Mouse (Mus musculus) urinary bladder, adult 2 months (tissue): ENCODE measurements around the gene Carns1. TPM values are rescaled to one million over a fixed set of nuclear protein-coding genes. Genes with fewer than 3 reads are reported as not detected.
"Not testable (repeated sequence)": the region's sequence is repeated elsewhere in the genome, so short reads cannot be mapped to it uniquely, and the experiment has no call there.

Experiments
- DNase-seq: peaks from one replicate; pipeline ENCODE4 v3.0.0; 2022; ENCODE audit warnings: low spot score
- polyA plus RNA-seq: library from polyadenylated mRNA; depleted of rRNA; stranded (reverse); fragments of >200 nt; gene quantifications from 2 replicates; pipeline ENCODE4 v1.2.3, GENCODE M21; 2012

Gene Carns1
- polyA plus RNA-seq, 1 experiment: 21.7 TPM

DNA sequence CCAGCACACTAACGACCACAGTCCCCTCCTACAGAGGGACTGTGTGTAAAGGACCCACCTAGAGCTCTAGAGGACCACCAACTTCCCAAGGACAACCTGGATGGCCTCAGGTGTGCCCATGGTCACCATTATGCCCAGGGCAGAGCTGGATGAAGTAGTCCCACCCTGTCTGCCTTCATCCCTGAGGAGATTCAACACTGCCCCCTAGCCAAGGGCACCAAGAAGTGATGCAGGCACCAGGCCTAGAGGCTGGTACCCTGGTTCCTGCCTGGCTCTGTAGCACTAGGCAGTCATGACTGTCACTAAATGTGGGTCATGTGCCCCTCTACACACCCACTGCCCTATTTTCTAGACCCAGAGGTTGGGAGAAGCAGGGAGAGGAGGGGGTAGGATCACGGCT, 43.5 kb downstream of the Carns1 start:
- no peak for DNase-seq

DNA sequence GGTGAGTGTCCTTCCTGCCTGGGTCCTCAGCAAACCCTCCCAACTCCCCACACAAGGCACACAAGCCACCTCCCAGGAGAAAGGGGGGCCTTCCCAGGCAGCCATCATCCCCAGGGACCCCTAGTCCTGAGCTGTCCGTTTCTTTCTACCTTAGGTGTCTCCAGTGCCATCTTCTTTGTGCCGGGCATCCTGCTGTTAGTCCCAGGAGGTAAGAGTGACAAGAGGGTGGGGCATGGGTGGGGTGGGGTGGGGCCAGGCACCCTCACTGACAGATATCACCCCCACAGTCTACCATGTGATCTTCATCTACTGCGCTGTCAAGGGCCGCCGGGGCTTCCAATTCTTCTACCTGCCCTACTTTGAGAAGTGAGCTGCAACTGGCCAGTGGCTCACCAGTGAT, 44.2 kb downstream of the Carns1 start:
- DNase-seq: no peak

DNA sequence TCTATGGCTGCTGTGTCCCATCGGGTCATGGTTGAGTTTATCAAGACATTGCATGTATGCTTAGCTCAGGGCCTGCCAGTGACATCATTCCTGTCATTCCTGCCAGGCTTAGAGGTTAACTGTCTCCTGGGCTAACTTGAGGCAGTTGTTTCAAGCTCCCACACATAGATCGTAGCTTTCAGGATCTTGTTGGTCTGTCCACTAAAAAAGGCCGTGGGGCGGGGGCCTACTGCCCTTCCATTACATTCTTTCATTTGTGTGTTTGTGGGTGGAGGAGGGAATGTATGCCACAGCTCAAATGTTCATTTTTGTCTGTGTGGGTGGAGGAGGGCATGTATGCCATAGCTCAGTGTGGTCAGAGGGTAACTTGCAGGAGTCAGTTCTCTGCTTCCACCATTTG, 45.2 kb downstream of the Carns1 start:
- no peak for DNase-seq

DNA sequence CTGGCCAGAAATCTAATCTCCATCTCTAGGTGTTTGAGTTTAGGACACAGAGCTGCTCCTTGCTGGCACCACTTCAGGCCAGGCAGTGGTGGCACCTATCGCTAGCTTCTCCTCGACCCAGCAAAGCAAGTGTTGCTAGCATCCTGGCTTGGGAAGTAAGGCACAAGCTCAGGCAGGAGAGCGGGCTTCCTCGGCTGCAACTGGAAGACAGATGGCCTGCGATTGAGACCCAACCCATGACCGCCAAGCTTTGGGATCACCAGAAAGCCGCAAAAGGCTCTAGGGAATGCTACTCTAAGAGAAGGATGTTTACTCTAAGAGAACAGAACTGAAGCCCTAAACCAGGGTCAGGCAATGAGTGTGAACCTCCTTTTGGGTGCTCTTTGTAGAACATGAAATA, 45.8 kb downstream of the Carns1 start:
- no peak for DNase-seq

DNA sequence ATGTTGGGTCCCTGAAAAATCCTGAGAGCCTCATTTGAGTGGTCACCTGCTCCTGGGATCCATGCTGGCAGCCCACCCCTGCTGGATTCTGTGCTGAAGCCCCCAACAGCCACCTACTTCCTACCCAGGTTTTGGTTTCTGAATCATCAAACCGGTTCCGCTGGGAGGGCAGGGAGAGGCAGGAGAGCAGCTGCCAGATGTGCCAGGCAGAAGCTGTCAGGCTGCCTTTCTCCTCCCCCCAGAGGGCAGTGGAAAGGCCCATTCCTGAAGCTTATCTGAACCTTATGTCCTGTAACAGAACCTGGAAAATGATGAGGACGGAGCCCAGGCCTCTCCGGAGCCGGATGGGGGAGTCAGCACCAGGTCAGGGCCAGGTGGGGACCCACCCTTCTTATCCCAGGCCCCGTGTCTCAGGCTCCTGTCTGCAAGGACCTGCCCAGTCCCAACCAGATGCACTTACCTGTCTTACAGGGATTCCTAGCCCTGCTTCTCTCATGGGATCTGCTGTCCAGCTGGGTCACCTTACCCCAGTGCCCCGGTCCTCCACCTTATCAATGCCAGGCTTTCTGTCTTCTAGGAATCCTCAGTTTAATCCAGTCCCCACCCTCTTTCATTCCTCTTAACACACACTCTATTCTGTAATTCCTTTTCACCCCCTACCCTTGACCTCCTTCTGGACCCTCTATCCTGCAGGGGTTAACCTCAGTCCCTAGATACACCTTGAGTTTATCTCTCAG, 48.4 kb downstream of the Carns1 start:
- DNase-seq: no peak

DNA sequence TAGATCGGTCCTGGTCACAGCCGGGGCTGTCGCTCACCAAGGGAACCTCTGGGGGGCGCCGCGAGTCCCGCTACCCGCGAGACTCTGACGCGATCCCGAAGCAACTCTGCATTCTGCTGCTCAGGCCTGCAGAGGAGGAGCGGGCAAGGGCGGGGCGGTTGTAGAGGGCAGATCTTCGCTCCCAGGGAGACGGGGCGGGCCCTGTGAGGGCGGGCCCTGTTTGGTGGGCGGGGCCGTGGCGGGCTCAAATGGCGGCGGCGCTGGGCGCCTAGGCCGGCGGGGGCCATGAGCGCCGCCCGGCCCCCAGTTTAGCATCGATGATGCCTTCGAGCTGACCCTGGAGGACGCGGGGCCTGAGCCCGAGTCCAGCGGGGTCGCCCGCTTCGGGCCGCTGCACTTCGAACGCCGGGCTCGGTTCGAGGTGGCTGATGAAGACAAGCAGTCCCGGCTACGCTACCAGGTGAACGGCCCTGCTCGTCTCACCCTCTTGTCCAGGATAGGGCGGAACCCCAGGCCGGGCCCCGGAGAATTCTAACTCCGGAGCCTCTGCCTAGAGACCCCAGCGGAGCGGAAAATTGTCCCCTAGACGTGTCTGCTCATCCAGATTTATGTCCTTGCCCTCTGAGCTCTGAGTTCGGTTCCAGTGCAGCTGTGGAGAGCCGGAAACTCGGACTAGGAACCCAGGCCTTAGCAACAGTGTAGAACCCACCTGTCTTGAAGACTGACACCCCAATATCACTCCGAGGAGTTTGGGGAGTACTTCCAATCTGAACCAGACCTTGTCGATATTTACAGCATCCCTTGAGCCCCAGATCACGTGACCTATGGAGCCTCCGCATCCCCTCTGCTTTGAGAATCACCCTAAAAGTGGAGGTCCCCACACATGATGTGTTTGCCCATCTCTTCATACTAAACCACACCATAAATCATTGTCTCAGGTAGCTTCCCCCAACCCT, 49.3 kb downstream of the Carns1 start, which contains the start of gene Aip:
Gene Aip, minus strand, starts transcription at position 118 of the 956 bp plus-strand sequence.
- DNase-seq: peak; percentile 94

DNA sequence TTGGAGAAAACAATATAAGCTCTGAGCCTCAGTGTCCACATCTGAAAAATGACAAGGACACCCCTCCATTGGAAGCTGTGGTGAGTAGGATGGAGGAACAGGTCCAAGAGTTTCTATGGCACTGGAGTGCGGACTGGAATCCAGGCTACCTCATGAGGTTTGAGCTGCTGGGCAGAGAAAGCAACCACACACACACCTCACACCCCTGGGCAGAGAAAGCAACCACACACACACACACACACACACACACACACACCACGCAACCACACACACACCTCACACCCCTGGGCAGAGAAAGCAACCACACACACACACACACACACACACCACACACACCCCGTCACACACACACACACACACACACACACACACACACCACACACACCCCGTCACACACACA, 50.0 kb downstream of the Carns1 start:
- DNase-seq: not testable (repeated sequence)

DNA sequence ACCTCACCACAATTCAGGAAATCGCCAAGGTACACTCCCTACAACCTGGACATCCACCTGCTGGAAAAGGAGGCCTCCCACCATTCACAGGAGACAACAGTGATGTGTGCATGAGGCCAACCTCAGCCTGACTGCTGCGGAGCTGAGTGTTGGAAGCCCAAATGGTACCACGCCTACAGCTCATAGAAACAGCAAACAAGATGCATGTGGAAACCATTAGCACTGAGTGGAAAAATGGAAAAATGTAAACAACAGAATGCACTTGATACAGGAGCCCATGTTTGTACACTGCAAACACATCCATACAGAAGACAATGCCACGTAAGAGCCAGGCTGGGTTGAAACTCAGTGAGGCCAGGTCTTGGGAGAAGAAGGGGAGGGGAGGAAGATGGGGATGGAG, 50.8 kb downstream of the Carns1 start:
- DNase-seq: no peak

DNA sequence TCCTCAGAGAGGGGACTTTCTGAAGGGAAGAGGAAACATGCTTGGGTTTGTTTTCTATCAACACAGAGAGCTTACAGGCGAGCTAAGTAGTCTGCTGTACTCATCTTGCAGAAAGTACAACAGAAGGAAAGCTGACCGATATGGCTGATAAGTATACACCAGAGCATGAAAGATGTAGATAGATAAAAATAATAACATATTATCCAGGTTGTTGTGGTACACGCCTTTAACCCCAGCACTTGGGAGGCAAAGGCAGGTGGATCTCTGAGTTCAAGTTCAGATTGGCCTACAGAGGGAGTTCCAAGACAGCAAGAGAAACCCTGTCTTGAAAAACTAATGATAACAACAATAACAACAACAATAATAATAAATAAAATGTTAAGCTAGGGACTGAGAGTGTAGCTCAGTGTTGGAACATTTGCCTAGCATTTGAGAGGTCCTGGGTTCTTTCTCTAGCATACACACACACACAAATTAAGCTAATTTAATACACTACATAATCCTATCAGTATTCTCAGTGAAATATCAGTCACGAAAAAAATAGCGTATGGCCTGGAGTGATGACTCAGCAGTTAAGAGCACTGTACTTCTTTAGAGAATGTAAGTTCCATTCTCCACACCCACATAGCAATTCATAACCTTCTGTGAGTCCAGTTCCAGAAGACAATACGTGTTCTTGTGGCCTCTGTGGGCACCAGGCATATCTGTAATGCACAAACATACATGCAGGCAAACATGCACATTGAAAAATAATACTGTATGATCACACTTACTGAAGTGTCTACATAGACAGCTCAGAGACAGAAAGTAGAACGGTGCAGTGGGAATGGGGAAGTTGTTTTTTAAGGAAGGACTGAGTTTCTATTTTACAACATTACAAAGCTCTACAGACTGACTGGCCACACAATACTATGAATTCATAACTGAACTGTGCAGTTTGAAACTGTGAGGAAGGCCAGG, 52.6 kb downstream of the Carns1 start:
- DNase-seq: no peak

DNA sequence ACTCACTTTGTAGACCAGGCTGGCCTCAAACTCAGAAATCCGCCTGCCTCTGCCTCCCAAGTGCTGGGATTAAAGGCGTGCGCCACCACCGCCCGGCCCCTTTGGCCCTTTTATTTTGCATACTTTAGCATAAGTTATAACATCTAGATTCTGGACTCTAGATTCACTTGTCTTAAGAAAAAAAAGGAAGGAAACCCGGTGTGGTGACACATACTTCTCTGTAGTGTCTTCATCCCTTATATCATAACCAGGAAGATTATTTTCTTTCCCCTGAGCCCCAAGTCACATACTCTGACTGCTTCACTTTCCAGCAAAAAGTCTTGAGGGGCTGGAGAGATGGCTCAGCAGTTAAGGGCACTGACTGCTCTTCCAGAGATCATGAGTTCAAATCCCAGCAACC, 53.4 kb downstream of the Carns1 start:
- not testable (repeated sequence) for DNase-seq

DNA sequence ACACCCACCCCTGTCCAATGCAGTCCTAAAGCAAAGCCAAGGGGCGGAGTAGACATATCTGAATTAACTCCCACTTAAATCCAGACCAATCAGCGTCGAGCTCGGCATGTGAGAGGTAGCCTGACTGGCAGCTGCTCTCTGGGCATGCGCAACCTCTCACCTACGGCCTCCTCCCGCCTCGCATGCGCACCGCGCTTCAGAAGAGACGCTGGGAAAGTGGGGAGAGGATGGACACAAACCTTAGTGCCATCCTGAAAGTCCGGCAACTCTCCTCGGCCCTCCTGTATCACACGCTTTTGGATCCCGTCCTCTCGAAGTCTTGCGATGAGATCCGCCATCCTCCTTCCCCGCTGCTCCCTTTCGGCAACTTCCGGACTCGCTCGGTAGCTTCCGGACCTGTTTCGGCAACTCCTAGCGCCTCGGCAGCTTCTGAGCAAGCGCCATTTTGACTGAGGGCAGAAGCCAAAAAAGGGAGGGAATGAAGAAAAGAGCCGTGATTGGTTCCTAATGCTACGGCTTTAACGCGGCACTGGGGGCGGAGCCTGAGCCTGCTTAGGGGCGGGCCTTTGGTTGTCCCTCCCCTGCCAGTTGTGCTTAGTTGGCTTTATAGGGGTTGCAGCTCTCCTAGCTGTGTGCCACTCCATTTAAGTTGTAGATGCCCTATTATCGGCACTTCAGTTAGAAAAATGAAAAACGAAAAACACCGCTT, 54.0 kb downstream of the Carns1 start:
- DNase-seq: peak; percentile 90

DNA sequence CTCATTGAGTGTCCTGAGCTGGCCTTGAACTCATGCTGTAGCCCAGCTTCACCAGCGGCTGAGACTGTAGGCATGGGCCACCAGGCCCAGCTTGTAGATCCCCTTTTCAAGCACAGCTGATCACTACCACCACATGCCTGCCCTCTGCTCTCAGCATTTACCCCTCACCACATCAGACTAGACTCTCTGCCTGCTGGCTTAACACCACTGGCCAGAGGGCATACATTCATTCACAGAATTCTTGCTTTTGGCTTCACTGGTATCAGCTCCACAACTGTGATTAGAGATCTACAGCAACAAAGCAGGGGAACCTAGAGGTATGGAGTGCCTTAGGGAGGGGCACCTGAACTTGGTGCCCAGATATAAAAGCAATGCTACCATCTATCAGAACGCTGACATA, 54.8 kb downstream of the Carns1 start:
- no peak for DNase-seq

DNA sequence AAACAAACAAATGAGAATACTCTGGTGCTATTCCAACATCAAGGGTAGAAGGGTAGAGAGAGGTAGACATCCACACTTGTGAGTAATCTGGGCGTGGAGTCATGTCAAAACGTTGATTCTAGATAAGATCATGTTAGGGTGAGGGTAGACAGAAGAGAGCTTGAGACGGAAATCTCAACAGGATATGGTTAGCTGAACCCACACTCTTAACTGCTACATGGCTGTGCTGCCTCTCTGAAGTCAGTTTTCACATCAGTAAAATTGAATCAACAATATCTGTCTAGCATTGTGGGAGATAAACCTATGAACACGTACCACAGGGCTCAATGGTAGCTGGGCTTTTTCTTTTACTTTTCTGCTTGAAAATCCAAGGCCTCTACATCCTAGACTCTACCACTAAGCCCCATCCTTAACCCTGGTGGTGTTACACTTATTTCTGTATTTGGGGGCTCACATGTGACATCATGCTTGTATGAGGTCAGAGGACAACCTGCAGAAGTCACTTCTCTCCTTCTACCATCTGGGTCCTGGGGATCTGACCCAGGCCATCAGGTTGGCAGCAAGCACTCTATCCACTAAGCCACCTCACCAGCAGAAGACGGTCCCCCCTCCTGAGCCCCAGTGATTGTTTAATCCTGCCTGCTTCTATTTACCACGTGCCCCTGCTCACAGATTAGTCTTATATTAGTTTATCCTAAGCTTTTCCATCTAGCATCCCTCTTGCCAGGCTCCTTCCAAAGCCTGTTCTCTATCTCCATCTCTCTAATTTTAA, 55.4 kb downstream of the Carns1 start:
- no peak for DNase-seq

DNA sequence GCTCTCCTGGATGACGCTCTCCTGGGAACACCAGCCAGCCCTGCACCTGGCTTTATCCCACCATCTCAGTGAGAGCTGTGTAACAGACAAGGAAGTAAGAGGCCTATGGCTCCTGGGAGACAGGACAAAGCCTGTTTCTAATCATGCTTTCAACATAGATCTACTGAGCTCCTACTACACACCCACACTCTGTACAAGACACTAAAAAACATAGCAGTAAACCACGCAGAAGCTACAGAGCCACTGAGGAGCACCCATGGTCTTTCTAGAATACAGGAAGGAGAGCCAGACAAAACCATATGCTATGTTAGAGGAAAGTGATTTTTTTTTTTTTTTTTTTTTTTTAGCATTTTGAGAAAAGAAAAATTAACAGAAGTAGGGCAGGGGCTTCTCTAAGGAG, 56.9 kb downstream of the Carns1 start:
- DNase-seq: no peak

DNA sequence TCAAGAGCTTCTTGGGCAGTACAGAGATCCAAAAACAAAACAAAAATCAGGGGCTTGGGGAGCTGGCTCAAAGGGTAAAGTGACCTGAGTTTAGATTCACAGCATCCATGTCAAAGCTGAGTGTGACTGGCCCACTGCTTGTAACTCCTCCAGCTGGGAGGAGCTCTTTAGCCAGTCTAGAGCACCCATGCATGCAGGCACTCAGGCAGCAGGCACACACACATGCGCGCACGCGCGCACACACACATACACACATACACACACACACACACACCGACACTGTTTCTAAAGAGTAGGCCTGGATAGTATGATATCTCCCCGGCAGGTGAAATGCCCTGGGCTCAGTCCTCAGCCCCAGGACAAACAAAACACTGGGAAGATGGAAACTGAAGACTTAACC, 58.3 kb downstream of the Carns1 start:
- no peak for DNase-seq

DNA sequence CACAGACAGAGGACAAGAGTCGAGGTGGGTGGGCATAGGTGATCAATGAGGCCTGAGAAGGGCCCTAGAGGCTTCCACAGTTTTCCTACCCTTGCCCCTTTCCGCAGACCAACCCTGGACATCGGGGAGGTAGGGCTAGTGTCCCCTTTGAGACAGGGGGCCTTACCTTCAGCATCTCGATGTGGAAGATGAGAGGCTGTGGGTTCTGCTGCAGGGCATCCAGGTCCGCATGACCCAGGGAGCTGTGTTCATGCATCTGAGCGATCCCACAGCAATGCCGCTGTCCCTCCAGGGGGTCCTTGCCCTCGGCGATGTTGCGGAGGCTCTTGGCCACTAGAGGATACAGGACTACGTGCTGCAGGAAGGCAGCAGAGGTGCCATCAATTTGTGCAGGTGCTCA, 59.5 kb downstream of the Carns1 start:
- no peak for DNase-seq

DNA sequence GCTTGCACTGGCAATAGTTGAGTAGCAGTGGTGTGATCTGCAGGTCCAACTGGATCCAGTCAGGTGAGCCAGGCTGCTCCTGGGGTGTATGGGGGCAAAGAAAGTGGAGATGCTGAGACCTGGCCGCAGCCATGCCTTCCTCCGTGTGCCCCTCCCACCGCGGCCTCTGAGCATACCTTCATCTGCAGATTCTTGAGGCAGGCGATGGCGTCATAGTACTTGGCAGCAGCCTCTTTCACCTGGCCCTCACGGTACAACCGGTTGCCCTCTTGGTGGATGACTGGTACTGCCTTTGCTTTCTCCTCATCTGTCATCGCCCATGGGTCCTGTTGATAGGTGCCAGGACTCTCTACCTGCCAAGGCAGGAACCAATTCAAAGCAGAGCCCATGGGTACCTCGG, 60.1 kb downstream of the Carns1 start:
- no peak for DNase-seq

DNA sequence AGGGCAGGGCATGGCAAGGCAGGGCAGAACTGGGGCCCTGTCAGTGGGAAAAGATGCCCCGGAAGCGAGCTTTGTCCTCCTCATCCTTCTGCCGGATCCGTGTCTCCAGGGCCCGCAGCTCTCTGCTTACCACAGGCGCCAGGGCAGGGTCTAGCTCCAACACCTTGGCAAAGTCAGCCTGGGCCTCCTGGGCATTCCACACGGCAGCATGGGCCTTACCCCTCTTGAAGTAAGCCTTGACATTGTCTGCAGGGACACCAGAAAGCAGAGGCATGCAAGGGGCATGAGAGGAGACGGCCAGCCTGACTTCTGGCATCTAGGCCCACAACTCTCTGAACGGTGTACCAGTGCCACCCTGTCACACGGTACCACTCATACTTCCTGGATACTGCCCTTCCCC, 60.7 kb downstream of the Carns1 start:
- no peak for DNase-seq
